Mouse (Mus musculus) Muller cell, postnatal 12 days (primary cell): ENCODE results near the gene Smg6.

Source experiments
- DNase-seq: peaks from one replicate; pipeline ENCODE4 v3.0.0-alpha.2; 2015; ENCODE audit errors: inconsistent ontology term

Gene Smg6

GRCm38 (mm10) chr11:75047736-75048407 lies 122.2 kb downstream of the Smg6 start:
- no peak for DNase-seq

- no peak for DNase-seq
These were observed 123.5 kb downstream of the Smg6 start for GRCm38 (mm10) chr11:75049146-75049545.

GRCm38 (mm10) chr11:75049807-75050206 lies 124.2 kb downstream of the Smg6 start:
- DNase-seq, result no peak

GRCm38 (mm10) chr11:75051239-75051638 lies 125.6 kb downstream of the Smg6 start:
- DNase-seq, result no peak

GRCm38 (mm10) chr11:75051712-75052550 lies 126.3 kb downstream of the Smg6 start:
- DNase-seq, result peak; percentile 50

- DNase-seq, result peak; percentile 7
These were observed 127.4 kb downstream of the Smg6 start for GRCm38 (mm10) chr11:75053020-75053419.

- DNase-seq, result no peak
These were observed 128.1 kb downstream of the Smg6 start for GRCm38 (mm10) chr11:75053722-75054121.

- DNase-seq, result no peak
These were observed 128.7 kb downstream of the Smg6 start for GRCm38 (mm10) chr11:75054184-75054877.

GRCm38 (mm10) chr11:75054878-75055214 lies 129.2 kb downstream of the Smg6 start:
- no peak for DNase-seq

- DNase-seq, result no peak
These were observed 137.0 kb downstream of the Smg6 start for GRCm38 (mm10) chr11:75062650-75063049.

- no peak for DNase-seq
These were observed 138.6 kb downstream of the Smg6 start for GRCm38 (mm10) chr11:75064266-75064665.

GRCm38 (mm10) chr11:75071352-75071751 lies 145.7 kb downstream of the Smg6 start:
- DNase-seq, result no peak

GRCm38 (mm10) chr11:75072932-75073625 lies 147.5 kb downstream of the Smg6 start:
- DNase-seq, result no peak

- DNase-seq, result no peak
These were observed 148.1 kb downstream of the Smg6 start for GRCm38 (mm10) chr11:75073696-75074095.

GRCm38 (mm10) chr11:75074543-75074942 lies 148.9 kb downstream of the Smg6 start:
- DNase-seq, result no peak

- DNase-seq, result no peak
These were observed 153.0 kb downstream of the Smg6 start for GRCm38 (mm10) chr11:75078616-75079015.

GRCm38 (mm10) chr11:75083031-75083430 lies 157.4 kb downstream of the Smg6 start:
- no peak for DNase-seq

GRCm38 (mm10) chr11:75092159-75092558 lies 166.5 kb downstream of the Smg6 start:
- no peak for DNase-seq

- DNase-seq, result peak; percentile 21
These were observed 167.0 kb downstream of the Smg6 start for GRCm38 (mm10) chr11:75092656-75093055.

GRCm38 (mm10) chr11:75094759-75095158 lies 169.1 kb downstream of the Smg6 start:
- no peak for DNase-seq

- peak; percentile 86 for DNase-seq
These were observed 177.2 kb downstream of the Smg6 start for GRCm38 (mm10) chr11:75102763-75103339.

GRCm38 (mm10) chr11:75106614-75107013 lies 181.0 kb downstream of the Smg6 start:
- DNase-seq, result peak; percentile 26
